Mouse (Mus musculus) kidney, adult 9 months (tissue): Measurements from ENCODE around the gene Hbq1b.

Source experiments
- DNase-seq: peaks from one replicate; pipeline ENCODE4 v3.0.0; 2022

The Hbq1b gene

GRCm38 (mm10) chr11:32286695-32287492 lies at the start of gene Hbq1b:
TSS of gene Hbq1b (plus strand) at chr11:32286965.
- peak; percentile 83 for DNase-seq

- no peak for DNase-seq
These were observed 49.4 kb upstream of the Hbq1b start for GRCm38 (mm10) chr11:32237411-32237795.

GRCm38 (mm10) chr11:32238093-32238860 lies 48.5 kb upstream of the Hbq1b start:
- peak; percentile 86 for DNase-seq

- peak; percentile 56 for DNase-seq
These were observed 45.4 kb upstream of the Hbq1b start for GRCm38 (mm10) chr11:32241391-32241790.

GRCm38 (mm10) chr11:32242209-32242608 lies 44.6 kb upstream of the Hbq1b start:
- DNase-seq, result no peak

- DNase-seq, result peak; percentile 39
These were observed 43.4 kb upstream of the Hbq1b start for GRCm38 (mm10) chr11:32243205-32243955.

GRCm38 (mm10) chr11:32244064-32244463 lies 42.7 kb upstream of the Hbq1b start:
- no peak for DNase-seq

GRCm38 (mm10) chr11:32244617-32245016 lies 42.1 kb upstream of the Hbq1b start:
- no peak for DNase-seq

- DNase-seq, result no peak
These were observed 41.2 kb upstream of the Hbq1b start for GRCm38 (mm10) chr11:32245614-32246013.

GRCm38 (mm10) chr11:32247068-32247467 lies 39.7 kb upstream of the Hbq1b start:
- no peak for DNase-seq

- no peak for DNase-seq
These were observed 38.4 kb upstream of the Hbq1b start for GRCm38 (mm10) chr11:32248350-32248749.

GRCm38 (mm10) chr11:32250880-32251763 lies 35.6 kb upstream of the Hbq1b start:
- DNase-seq, result no peak

- DNase-seq, result no peak
These were observed 33.6 kb upstream of the Hbq1b start for GRCm38 (mm10) chr11:32253121-32253520.

GRCm38 (mm10) chr11:32256146-32256545 lies 30.6 kb upstream of the Hbq1b start:
- DNase-seq, result no peak

- no peak for DNase-seq
These were observed 30.2 kb upstream of the Hbq1b start for GRCm38 (mm10) chr11:32256566-32256965.

- DNase-seq, result no peak
These were observed 23.9 kb upstream of the Hbq1b start for GRCm38 (mm10) chr11:32262674-32263415.

- DNase-seq, result no peak
These were observed 21.5 kb upstream of the Hbq1b start for GRCm38 (mm10) chr11:32265117-32265738.

GRCm38 (mm10) chr11:32266194-32266593 lies 20.6 kb upstream of the Hbq1b start:
- DNase-seq, result no peak

GRCm38 (mm10) chr11:32266776-32267175 lies 20.0 kb upstream of the Hbq1b start:
- no peak for DNase-seq

- peak; percentile 96 for DNase-seq
These were observed 19.4 kb upstream of the Hbq1b start, which contains the start of gene Nprl3 for GRCm38 (mm10) chr11:32267188-32267884. TSS of gene Nprl3 (minus strand) at chr11:32267707.
